Mouse (Mus musculus) small intestine, adult 2 months (tissue): ENCODE data around the gene Klhl31.

ENCODE experiments used
- CTCF ChIP-seq: fragments of 200-500 bp; IDR thresholded peaks from 2 replicates; pipeline ENCODE4 v1.5.1; 2012; ENCODE audit warnings: low read depth, mild to moderate bottlenecking, control low read depth, inconsistent platforms, low read length, moderate library complexity, mixed read lengths; ENCODE audit not compliant: insufficient replicate concordance, insufficient read length; ENCODE audit errors: extremely low read depth
- POLR2A ChIP-seq: fragments of 200-500 bp; IDR thresholded peaks from 2 replicates; pipeline ENCODE4 v1.6.1; 2012; ENCODE audit warnings: low read depth, mild to moderate bottlenecking, control low read depth, inconsistent platforms, low read length, moderate library complexity

DNA sequence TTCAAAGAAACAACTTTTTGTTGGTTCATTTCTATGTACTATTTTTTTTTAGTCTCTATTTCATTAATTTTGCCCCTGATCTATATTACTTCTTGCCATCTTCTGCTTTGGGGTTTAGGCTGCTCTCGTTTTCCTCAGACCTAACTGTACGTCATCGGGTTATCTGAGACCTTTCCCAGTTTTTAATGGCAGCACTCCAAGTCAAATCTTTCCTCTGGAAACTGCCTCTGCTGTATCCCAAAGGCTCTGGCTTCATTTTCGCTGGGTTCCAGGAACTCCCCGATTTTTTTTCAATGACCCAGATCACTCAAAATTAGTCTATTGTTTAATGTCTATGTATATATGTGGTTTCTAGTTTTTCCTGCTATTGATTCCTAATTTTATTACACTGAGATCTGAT, 6.6 kb upstream of the Klhl31 start:
- TF ChIP-seq CTCF (no peak), POLR2A (no peak)
